Mouse (Mus musculus) MEL (cell line): ENCODE results near the gene Klf16.

Experiments
- CTCF ChIP-seq, 3 experiments: IDR thresholded peaks in 2 of 3; conservative IDR thresholded peaks in 1 of 3; 2 replicates each; pipeline ENCODE4 v1.5.1; 2011 to 2012; ENCODE audit warnings: low read length in 3 of 3, low read depth in 2 of 3, mild to moderate bottlenecking in 2 of 3, improper control_type of control experiment in 1 of 3, inconsistent platforms in 1 of 3, mixed read lengths in 1 of 3, moderate library complexity in 1 of 3; ENCODE audit not compliant: control insufficient read depth in 1 of 3, insufficient read depth in 1 of 3, poor library complexity in 1 of 3, severe bottlenecking in 1 of 3
- EP300 ChIP-seq, 2 experiments: IDR thresholded peaks; 2 replicates each; pipeline ENCODE4 v1.6.1; 2011; ENCODE audit warnings: improper control_type of control experiment in 2 of 2, low read length in 2 of 2, low read depth in 1 of 2, mild to moderate bottlenecking in 1 of 2
- GATA1 ChIP-seq: IDR thresholded peaks from 2 replicates; pipeline ENCODE4 v1.6.1; 2011; ENCODE audit warnings: low read depth, low read length, improper control_type of control experiment
- JUND ChIP-seq: IDR thresholded peaks from 2 replicates; pipeline ENCODE4 v1.6.1; 2011; ENCODE audit warnings: low read depth, mild to moderate bottlenecking, improper control_type of control experiment, low read length
- KAT2A ChIP-seq: conservative IDR thresholded peaks from 2 replicates; pipeline ENCODE4 v1.6.1; 2012; ENCODE audit warnings: low read depth, low read length, improper control_type of control experiment, inconsistent platforms
- MYB ChIP-seq: IDR thresholded peaks from 2 replicates; pipeline ENCODE4 v1.6.1; 2011; ENCODE audit warnings: mild to moderate bottlenecking, low read depth, low read length, improper control_type of control experiment
- NRF1 ChIP-seq: IDR thresholded peaks from 2 replicates; pipeline ENCODE4 v1.6.1; 2014; ENCODE audit warnings: low read depth, mild to moderate bottlenecking, inconsistent platforms, low read length, improper control_type of control experiment, moderate library complexity; ENCODE audit not compliant: poor library complexity, insufficient read depth, severe bottlenecking
- POLR2A ChIP-seq, 2 experiments: IDR thresholded peaks; 2 replicates each; pipeline ENCODE4 v1.6.1; 2011 to 2012; ENCODE audit warnings: low read length in 2 of 2, mild to moderate bottlenecking in 2 of 2, control low read depth in 1 of 2, improper control_type of control experiment in 1 of 2, low read depth in 1 of 2, moderate library complexity in 1 of 2; ENCODE audit not compliant: control insufficient read depth in 1 of 2, insufficient read depth in 1 of 2, poor library complexity in 1 of 2
- POLR2AphosphoS2 ChIP-seq: IDR thresholded peaks from 2 replicates; pipeline ENCODE4 v1.6.1; 2011; ENCODE audit warnings: low read length, improper control_type of control experiment
- UBTF ChIP-seq: IDR thresholded peaks from 2 replicates; pipeline ENCODE4 v1.6.1; 2012; ENCODE audit warnings: low read depth, mild to moderate bottlenecking, inconsistent platforms, low read length, improper control_type of control experiment, moderate library complexity, borderline replicate concordance; ENCODE audit not compliant: insufficient read depth
- USF1 ChIP-seq: IDR thresholded peaks from 2 replicates; pipeline ENCODE4 v1.6.1; 2014; ENCODE audit warnings: low read depth, mild to moderate bottlenecking, inconsistent platforms, low read length, improper control_type of control experiment, moderate library complexity
- ZC3H11A ChIP-seq: IDR thresholded peaks from 2 replicates; pipeline ENCODE4 v1.6.1; 2012; ENCODE audit warnings: low read depth, mild to moderate bottlenecking, inconsistent platforms, low read length, improper control_type of control experiment
- ZMIZ1 ChIP-seq: IDR thresholded peaks from 2 replicates; pipeline ENCODE4 v1.6.1; 2012; ENCODE audit warnings: low read depth, mild to moderate bottlenecking, inconsistent platforms, low read length, improper control_type of control experiment, moderate library complexity

DNA sequence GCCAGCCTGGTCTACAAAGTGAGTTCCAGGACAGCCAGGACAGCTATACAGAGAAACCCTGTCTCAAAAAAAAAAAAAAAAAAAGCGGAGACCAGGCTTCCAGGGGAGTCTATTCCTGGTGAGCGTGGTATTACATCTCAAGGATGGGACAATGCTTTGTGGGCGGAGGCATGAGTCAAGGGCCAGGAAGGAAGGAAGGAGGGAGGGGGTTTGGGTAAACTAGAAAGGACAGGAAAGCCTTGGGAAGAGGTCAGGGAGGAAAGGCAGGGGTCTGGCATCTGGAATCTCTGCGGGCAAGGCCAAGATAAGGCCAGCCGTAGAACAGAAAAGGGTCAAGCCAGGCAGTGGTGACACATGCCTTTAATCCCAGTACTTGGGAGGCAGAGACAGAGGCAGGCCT, 37.6 kb downstream of the Klf16 start:
- TF ChIP-seq CTCF (IDR thresholded peaks at IDR 0.05 in 2 of 3, conservative IDR thresholded peaks at IDR 0.05 in 1 of 3; ENCODE audit: control insufficient read depth in 1 of 3, insufficient read depth in 1 of 3, low read depth in 2 of 3, low read length in 3 of 3, poor library complexity in 1 of 3, severe bottlenecking in 1 of 3) (no peak), MYB (no peak), JUND (no peak), ZC3H11A (no peak), GATA1 (no peak), ZMIZ1 (no peak), POLR2A (IDR thresholded peaks at IDR 0.05; ENCODE audit: control insufficient read depth in 1 of 2, insufficient read depth in 1 of 2, low read depth in 1 of 2, low read length in 2 of 2, poor library complexity in 1 of 2) (no peak), KAT2A (no peak), UBTF (no peak), USF1 (no peak), POLR2AphosphoS2 (no peak), EP300 (IDR thresholded peaks at IDR 0.05; ENCODE audit: low read depth in 1 of 2, low read length in 2 of 2) (no peak), NRF1 (no peak)
